Mouse (Mus musculus) kidney, postnatal 10 days (tissue): ENCODE results near the gene Ddx46.
A peak's percentile ranks its signal among the peaks of the same experiment; 100 is the strongest.
"Not testable (repeated sequence)": the region's sequence is repeated elsewhere in the genome, so short reads cannot be mapped to it uniquely, and the experiment has no call there.

Experiments used
- DNase-seq: peaks from one replicate; pipeline ENCODE4 v3.0.0; 2021; ENCODE audit warnings: mixed read lengths

Gene Ddx46

DNA sequence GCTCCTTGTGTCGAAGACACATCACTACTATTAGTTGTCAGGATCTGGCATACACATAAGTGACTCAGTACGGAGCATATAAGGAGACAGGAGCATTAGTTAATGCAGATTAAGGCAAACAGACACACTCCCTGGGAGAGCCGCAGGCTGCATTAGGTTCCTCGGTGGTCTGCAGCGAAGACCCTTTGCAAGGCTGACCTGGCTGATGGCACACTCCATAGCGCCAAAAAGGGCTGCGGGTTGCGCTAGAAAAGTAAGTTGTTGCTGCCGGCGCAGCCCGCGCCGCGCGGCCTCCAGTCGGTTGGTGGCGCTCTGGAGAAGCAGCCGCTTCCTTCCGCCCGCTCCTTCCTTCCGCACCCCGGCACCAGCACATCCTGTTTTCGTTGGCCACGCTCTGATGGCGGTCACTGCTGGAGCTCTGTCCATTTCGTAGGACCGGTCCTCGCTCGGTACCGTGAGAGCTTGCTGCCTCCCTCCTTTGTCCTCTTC, at the start of gene Ddx46:
Ddx46 (plus strand) TSS at position 389 of the 489 bp plus-strand sequence.
- peak; percentile 95 for DNase-seq

DNA sequence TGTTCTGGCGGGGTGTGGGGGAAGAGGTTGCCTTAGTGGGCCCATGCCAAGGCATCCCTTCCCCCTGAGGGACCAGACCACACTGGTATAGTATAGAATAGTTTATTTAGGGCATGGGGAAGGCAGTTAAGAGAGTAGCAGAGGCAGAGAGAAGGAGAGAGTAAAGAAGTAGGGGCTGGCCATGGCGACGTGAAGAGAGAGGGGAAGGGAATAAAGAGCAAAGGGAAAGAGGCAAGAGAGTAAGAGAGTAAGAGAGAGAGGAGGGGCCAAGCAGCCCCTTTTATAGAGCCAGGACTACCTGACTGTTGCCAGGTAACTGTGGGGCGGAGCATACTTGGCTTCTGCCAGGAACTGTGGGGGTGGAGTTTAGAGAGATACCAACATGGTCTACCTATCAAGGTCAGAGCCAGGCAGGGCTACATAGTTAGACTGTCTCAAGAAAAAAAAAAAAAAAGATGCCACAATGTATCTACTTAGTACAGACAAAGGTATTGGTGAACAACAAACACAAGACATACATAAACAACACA, 42.8 kb upstream of the Ddx46 start:
- peak; percentile 42 for DNase-seq

DNA sequence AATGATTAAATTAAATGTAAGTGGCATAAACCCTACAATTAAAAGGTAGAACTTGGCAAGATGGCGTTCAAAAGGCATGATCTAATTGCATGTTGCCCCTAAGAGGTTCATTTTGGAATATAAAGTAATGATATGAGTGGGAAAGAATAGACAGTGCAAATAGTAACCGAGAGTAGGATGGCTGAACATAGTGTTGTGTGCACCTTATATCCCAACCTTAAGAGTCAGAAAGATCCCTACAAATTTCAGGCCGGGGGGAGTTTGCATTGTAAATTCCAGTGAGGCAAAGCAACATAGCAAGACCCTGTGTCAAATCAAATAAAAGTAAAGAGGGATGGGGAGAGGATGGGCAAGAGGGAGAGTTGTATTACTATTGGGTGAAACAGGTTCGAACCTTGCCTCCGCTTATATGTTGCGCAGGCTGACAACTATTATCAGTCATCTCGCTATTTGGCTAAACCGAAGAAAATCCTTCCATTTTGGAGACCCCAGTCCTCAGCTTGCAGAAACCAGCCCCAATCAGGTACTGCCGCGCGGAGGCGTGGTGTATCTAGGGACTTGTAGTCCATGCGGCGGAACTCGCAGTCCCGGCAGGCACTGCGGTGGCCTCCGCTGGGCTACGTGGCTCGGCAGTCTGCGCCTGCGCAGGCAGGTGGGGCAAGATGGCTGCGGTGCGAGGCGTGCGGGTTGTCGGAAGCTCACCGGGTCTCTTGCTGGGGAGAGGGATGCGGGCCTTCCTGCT, 42.1 kb upstream of the Ddx46 start:
- DNase-seq: peak; percentile 98

DNA sequence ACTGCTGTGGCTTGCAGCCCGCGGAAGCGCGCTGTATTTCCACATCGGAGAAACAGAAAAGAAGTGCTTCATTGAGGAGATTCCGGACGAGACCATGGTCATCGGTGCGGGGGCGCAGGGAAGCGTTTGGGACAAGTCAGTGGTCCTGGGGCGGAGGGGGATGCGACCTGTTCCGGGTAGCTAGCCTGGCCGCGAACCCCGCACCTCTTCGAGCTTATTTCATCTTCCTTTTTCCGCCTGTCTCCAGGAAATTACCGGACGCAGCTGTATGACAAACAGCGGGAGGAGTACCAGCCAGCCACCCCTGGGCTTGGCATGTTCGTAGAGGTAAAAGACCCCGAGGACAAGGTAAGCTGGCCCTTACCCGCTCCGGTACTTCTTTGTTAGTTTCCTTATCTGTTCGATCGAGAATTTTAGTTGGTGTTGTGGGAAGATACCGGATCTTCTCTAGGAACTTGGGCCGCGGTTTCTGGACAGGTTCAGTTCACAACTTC, 41.5 kb upstream of the Ddx46 start:
- DNase-seq: no peak

DNA sequence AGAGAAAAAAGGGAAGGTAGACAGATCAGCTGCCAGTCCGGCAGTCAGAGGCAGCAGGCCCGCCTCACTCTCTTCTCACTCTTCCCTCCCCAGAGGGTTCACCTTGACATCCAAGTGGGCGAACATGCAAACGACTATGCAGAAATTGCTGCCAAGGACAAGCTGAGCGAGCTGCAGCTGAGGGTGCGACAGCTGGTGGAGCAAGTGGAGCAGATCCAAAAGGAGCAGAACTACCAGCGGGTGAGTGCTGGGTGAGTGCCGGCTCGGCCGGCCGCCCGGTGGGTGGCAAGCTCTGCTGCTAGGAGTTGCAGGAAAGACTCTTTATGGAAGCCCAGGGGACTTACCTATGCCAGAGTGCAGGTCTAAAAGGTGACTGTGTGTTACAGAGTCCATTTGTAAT, 39.5 kb upstream of the Ddx46 start:
- no peak for DNase-seq

DNA sequence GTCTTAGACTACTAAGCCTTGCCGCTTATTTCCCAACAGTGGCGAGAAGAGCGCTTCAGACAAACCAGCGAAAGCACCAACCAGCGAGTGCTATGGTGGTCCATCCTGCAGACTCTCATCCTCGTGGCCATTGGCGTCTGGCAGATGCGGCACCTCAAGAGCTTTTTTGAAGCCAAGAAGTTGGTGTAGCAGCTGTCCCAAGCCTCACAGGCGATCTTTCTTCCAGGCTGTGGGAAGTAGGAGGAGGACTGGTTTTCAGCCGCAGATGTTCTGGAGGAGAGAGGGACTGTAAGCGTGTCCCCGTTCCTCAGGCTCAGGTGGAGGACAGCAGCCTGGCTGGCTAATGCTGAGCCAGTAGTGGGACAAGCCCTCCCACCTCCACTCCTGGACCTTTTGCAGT, 38.0 kb upstream of the Ddx46 start:
- DNase-seq: no peak

DNA sequence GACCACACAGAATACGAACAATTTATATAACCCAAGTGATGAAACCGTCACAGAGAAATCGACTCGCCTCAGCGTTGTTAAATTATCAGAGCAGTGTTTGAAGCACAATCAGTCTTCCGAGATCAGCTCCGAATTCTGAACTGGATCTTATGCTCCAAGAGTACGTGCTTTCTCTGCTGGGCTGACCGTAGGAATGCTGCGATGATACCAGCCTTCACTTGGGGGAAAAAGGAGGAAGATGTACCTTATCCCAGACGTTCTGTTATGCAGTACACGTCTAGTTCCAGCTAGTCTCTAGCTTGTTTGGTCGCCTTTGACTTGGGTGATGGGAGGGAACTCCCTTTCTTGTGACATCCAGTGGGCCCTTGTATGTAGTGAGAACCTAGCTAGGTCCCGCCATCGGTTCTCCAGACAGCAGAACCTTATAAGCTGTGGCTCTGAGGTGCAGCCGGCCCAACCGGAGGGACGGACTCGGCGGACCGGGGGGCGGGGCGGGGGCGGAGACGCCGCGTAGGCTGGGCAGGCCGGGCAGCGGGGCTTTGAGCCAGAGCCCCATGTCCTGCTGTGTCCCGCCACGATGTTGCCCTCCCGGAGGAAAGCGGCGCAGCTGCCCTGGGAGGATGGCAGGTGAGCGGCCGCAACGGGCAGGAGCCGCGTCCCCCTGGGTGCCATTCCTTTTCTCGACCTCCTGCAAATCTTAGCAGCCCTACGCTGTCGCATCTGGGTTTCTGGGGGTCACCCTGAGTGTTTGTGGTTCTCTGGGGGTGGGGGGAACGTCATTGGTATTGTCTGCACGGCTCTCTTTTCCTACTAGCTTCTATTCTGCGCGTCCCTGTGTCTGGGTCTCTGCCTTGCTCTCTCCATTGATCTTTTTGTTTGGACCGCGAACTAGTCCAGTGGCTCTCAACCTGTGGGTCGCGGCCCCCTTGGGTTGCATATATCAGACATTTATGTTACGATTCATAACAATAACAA, 35.0 kb upstream of the Ddx46 start, which contains the start of gene B4galt7:
B4galt7 (plus strand) TSS at position 331 of the 975 bp plus-strand sequence.
- DNase-seq: peak; percentile 93

DNA sequence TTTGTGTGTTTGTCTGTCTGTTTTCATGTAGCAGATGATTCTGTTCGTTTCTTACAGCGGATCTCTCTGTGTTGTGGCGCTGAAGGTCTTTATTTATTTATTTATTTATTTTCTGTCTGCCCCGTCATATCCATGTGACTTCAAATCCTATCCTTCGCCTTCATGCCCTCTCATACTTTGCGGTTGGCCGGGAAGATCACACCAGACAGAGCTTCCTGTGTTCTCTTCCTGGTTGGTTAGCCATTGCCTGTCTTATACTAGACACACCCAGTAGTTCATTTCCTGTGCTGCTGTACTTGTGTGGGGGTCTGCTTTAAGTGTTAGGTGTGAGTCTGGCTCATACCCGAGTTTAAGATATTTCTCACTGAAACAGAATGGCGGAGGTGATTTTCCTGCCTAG, 34.2 kb upstream of the Ddx46 start:
- DNase-seq: no peak

DNA sequence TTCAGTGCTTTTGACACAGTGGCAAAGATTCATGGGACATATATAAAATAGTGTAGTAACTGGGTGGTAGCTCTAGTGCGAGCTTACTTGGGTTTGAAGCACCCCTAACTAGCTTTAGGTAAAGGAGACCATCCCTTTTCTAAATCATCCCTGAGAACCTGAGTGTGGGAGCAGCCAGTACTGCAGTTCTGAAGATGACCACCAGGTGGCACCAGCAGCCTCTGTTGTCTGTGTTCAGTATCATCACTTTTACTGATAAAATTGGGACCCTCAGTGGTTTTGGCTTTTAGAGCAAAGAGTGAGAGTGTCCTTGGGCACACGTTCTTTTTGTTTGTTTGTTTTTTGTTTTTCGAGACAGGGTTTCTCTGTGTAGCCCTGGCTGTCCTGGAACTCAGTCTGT, 33.2 kb upstream of the Ddx46 start:
- DNase-seq: peak; percentile 91

DNA sequence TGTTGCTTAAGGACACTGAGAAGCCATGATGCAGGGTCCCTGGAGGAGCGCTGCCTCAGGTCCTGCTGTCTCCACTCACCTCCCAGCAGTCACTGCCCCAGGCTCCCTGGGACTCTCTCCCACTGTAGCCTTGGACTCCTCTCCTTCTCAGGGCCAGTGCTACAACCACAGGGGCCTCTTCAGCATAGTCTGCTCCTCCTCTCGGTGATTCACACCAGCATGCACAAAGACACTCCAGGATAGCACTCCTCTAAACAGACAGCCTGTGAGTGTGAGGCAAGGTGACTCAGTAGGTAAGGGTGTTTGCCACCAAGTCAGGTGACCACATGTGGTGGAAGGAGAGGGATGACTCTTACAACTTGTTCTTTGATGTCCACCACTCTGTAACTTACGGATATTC, 30.2 kb upstream of the Ddx46 start:
- DNase-seq: no peak

DNA sequence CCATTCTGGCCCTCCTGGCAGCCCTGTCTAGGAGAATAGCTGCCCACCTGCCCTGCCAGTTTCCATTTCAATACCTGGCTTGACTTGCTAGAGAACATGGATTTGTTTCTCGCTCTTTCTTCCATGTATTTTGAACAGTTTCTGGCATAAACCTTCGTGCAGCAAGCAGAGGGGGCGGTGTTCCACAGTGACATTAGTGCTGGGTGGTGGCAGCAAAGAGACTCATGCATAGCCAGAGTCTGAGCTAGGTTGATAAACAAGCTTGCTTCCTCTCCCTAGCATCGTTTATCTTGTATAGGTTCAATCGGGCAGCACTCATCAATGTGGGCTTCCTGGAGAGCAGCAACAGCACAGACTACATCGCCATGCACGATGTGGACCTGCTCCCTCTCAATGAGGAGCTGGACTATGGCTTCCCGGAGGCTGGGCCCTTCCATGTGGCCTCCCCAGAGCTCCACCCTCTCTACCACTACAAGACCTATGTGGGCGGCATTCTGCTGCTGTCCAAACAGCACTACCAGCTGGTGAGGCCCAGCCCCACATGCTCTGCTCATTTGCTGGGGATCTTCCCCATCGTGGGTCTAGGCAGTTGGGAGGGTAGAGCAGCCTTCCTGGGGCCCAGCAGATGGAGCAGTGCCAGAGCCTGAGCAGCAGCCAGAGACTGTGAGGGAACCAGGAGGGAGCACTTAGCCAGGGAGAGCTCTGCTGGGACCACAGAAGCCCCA, 27.8 kb upstream of the Ddx46 start:
- DNase-seq: no peak

DNA sequence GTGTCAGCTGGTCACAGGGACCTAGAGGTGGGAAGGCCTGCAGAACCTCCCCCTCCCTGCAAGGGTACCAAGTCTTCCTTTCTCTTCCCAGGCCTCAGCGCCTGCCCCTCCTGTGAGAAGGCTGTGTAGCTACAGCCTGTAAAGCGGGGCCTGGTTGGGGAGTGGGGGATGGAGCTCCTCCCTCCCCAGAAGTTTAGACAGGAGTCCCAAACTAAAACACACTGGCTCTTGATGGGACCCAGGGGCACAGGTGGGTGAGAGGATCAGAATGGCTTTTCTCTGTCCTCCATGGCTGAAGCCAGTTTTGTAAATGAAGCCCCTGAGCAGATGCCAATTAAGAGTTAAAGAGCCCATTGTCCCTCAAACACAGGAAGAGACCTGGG, 27.2 kb upstream of the Ddx46 start:
- DNase-seq: no peak

DNA sequence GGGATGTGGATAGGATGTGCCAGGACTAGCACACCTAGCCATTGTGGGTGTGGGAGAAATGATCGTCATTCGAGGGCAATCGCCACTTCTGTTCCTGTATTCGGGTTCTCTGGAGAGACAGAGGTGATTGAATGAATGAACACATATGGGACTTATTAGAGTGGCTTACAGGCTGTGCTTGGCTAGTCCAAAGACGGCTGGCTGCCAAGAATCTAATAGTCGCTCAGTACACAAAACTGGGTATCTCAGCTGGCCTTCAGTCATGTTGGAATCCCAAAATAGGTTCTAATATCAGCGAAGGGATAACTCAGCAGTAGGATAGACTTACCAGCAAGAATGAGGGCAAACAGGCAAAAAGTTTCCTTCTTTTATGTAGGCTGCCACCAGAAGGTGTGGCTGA, 22.8 kb upstream of the Ddx46 start:
- no peak for DNase-seq

DNA sequence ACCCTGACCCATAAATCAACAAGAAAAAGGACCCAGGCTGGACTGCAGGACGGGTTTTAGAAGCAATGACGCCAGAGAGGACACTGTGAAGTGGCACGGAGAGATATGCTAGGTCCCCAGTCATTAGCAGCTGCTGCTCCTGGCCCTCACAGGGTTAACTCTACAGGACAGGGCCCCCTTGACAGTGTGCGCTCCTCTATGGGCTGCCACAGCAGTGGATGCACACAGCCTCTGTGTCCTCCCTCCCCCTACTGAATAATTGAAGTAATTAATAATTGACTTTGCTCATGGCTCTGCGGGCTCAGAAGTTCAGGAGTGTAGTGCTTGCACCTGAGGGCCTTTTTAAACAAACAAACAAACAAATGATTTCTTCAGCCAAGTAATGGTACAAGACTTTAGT, 21.4 kb upstream of the Ddx46 start:
- no peak for DNase-seq

DNA sequence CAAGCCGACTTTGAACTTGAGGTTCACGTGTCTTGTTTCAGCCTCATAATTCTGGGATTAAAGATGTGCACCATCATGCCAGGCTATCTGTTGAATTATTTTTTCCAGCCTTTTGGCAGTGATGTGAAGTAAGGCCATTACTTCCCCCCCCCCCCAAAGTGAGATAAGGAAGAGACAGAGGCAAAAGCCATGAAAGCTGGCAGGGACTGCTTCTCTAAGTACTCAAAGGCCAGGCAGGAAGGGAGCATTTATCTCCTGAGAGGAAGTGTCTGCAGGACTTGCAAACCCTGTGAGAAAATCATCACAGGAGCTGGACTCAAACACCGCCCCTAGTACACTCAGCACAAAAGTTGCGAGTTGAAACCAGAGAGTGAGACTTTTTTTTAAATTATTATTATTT, 15.5 kb upstream of the Ddx46 start:
- no peak for DNase-seq

DNA sequence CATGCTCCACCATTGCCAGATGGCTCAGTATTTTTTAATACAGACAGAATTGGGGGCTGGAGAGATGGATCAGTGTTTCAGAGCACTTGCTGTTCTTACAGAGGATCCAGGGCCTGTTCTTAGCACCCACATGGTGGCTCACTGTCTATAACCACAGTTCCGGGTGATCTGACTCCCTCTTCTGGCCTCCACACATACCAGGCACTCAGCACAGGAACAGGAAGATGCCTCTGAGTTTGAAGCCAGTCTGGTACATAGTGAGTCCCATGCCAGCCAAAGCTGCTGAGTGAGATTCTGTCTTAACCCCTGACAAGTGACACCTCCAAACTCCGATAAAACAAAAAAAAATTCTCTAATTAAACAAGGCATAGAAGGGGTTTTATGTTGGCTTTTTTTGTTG, 14.6 kb upstream of the Ddx46 start:
- DNase-seq: no peak

DNA sequence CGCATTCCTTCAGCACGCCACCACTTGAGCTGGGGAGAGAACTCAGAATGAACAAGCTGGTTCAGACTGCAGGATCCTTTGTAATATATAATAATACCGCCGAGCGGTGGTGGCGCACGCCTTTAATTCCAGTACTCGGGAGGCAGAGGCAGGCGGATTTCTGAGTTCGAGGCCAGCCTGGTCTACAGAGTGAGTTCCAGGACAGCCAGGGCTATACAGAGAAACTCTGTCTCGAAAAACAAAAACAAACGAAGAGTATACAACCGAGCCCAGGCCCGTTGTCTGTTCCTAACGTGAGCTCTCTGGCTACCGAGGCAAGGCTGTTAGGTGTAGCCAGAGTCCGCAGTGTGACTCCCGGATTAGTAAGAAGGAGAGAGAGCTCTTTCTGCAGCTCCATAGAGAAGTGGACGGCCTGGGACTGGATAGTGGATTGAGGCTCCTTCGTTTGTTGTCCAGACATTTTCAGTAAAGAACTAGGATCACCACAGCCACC, 12.6 kb upstream of the Ddx46 start:
- not testable (repeated sequence) for DNase-seq

DNA sequence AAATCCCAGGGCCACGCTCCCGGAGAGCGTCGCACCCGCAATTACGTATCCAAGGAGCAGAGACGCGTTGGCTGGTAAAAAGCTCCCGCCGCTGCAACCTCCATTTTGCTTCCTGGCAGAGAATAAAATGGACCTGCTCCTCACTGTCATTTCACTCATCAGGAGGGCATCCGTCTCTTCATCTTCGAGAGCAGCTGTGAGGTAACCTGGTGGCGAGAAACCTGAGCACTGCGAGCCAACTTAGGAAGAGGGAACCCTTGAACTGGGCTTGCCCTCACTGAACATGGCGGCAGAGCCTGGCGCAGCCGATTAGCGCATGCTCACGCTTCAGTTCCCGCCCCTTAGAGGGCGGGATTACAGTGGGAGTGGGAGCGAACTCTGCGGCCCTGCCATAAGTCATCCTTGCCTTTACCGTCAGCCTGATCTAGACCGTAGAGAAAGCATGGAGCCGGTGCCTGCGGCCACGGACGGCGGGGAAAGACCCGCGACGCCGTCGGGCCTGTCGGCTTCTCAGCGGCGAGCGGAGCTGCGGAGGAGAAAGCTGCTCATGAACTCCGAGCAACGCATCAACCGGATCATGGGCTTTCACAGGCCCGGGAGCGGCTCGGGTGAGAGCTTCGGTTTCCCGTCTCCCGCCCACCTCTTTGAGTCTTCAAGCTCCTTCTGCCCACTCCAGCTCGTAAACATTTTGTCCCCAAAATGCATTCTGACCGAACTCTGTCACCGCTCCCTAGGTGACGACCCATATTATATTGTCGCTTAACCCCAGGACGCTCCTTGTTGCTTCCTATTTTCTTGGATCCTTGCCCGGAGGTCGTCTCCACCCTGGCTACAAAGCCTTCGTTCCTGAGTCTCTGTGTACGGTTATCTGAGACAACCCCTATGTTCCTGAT, 11.9 kb upstream of the Ddx46 start, which contains the start of gene Caml:
Caml (plus strand) TSS at position 357 of the 893 bp plus-strand sequence.
- peak; percentile 93 for DNase-seq

DNA sequence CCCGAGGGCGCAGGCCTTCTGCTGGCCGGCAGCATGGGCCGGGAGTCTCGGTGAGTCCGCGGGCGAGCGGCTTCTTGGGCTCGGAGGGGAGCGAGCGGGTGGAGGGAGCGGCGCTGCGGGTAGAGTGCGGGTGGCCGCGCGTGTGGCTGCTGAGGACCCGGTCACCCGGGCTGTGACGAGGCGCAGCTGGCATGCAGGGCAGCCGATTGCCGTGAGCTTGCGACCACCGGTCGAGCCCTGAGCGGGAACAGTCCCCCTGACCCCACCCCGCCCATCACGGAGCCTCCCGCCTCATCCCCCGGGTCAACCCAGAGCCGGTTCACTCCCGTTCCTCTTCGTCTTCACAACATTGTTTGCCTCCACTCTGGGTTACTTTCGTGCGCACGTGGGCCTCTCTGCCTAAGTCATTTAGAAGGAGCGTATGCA, 332 bp downstream of the Ddx46 start:
- no peak for DNase-seq

DNA sequence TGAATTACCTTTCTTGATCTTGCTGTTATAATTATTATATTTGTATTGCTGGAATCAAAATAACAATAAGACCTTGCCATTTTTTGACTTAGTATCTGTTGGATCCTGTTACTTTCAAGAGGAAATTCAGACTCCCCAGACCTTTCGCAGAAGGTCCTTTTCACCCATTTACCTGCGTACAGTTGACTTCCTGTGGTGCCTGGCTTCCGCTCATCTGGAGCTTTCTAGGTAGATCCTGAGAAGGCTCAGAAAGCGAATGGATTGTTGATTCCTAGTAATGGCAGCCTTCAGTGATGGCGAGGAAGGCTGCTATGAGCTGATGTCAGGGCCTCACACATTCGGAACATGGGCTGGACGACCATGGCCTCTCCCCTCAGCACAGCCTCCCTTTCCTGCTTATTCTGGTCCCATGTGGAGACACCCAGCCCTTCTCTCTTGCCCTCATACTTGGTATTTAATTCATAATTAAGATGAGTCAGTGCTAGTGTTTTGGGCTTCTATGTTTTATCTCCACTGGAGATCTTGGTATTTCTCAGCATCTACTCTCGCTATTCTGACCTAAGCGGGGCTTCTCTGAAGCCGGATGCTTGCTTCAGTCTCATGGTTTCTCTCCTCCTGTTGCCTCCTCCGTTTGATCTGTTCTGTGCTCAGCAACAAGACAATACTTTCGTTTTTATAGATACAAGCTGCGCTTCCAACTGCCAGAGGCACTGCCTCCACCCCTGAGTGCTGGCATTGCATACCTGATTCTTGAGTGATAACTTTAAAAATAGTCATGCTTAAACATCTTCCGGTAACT, 1.6 kb downstream of the Ddx46 start:
- DNase-seq: no peak
